Mouse (Mus musculus) olfactory bulb, adult 2 months (tissue): ENCODE data around the gene Ern1. TPM values are rescaled to one million over a fixed set of nuclear protein-coding genes. Genes with fewer than 3 reads are reported as not detected.
A peak's percentile ranks its signal among the peaks of the same experiment; 100 is the strongest.

Experiments used
- H3K27ac ChIP-seq: fragments of 200-500 bp; 2 replicates; pipeline ENCODE4 v1.5.1; 2012; ENCODE audit warnings: low read depth, low read length; ENCODE audit not compliant: insufficient read depth
- H3K4me1 ChIP-seq: fragments of 200-500 bp; 2 replicates; pipeline ENCODE4 v1.6.1; 2012; ENCODE audit warnings: low read length; ENCODE audit not compliant: control insufficient read depth, insufficient read depth
- H3K4me3 ChIP-seq: fragments of 200-500 bp; 2 replicates; pipeline ENCODE4 v1.5.1; 2012; ENCODE audit warnings: mild to moderate bottlenecking, low read depth, low read length, moderate library complexity; ENCODE audit not compliant: insufficient read depth
- CTCF ChIP-seq: fragments of 200-500 bp; IDR thresholded peaks from 2 replicates; pipeline ENCODE4 v1.5.1; 2012; ENCODE audit warnings: low read depth, mild to moderate bottlenecking, low read length, moderate library complexity; ENCODE audit not compliant: insufficient read depth
- POLR2A ChIP-seq: fragments of 200-500 bp; IDR thresholded peaks from 2 replicates; pipeline ENCODE4 v1.6.1; 2012; ENCODE audit warnings: mild to moderate bottlenecking, low read depth, low read length, moderate library complexity; ENCODE audit not compliant: insufficient read depth
- WGBS: fragments of 180-500 bp; shearing (Covaris S2); methylation state at CpG from one replicate; pipeline ENCODE4 v1.1.7; 2018; 5-methylcytosine and 5-hydroxymethylcytosine counted together
- polyA plus RNA-seq: library from polyadenylated mRNA; stranded (reverse); fragments of >200 nt; gene quantifications from 2 replicates; pipeline ENCODE4 v1.2.4, GENCODE M21; 2012; ENCODE audit warnings: low replicate concordance; ENCODE audit not compliant: missing spikeins, insufficient read depth, insufficient read length

The Ern1 gene
- not detected in 2 replicates for polyA plus RNA-seq

GRCm38 (mm10) chr11:106487733-106488115 is at the start of gene Ern1:
Ern1 (minus strand) TSS chr11:106487852.
- WGBS = under 1% methylated on average over 28 of the region's 28 CpGs
- Histone ChIP-seq H3K4me3 (peak within 1 kb of the TSS; percentile 73), H3K27ac (peak within 1 kb of the TSS; percentile 32; the same call in 1 of the 2 replicates), H3K4me1 (peaks cover 11% of the 10 kb centered on the region)
- TF ChIP-seq CTCF = no peak
- TF ChIP-seq POLR2A = peak; percentile 83

DNA sequence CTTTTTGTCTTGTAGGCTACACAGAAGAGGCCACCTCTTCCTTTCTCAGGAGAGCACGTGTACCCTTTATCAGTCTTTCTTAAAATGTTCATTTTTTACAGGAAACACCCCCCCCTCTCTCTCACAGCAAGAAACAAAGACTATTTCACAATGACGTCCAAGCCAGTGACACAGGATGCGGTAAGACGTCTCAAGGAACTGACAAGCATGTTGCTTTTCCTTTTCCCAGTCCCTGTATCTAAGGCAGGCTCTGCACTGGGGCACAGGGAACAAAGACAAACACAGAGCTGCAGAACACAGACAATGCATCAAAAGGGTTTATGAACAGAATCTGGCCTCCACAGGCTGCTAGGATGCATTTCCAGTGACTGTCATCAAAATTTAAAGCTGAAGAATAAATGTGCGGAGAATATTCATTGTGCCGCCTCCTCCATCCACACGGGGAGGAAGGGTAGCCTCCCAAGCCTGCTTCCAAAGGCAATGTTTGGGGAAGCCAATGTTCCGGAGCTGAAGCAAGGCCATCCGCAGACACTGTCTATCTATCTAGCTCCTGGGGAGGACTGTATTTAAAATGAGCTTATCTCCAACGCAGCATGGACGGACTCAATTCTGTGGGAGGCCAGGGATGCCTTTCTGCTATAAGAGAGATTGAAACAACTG is 48.7 kb upstream of the Ern1 start:
- 0 out of 2 replicates have a peak overlapping the region, but pooled peaks have one; percentile 5 for H3K27ac ChIP-seq
- 59% methylated on average over 11 of the region's 11 CpGs for WGBS
- TF ChIP-seq CTCF = no peak
- TF ChIP-seq POLR2A = no peak
- no peak overlapping the region for H3K4me3 ChIP-seq
- peaks cover 19% of the 10 kb centered on the region for H3K4me1 ChIP-seq

GRCm38 (mm10) chr11:106535660-106536252 is 48.1 kb upstream of the Ern1 start:
- 89% methylated on average over 9 of the region's 9 CpGs for WGBS
- Histone ChIP-seq H3K27ac (no peak overlapping the region), H3K4me1 (peaks cover 19% of the 10 kb centered on the region), H3K4me3 (no peak overlapping the region)
- TF ChIP-seq POLR2A (no peak), CTCF (no peak)

DNA sequence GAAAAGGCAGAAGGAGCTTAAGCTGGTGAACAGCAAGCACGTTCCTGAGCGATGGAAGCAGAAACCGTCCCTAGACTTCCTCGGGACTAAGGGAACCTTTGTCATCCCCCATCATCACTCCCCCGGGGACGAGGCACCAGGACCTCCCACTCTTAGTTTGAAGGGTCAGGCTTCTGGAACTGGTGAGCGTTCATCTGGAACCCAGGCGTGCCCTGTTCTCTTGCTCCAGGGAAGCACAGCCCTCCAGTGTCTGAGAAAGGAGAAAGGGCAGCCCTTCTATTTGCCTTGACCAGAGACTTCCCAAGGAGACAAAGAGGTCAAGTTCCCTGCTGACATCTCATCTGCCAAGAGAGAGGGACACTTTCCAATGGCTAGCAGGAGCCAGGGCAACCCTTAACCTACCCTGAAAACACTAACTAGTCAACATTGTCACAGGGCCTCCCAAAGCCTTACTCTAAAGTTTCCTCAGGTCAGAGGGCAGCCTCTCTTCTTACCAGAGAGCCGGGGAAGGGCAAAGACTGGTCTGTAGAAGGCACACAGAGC is 44.7 kb upstream of the Ern1 start:
- 86% methylated on average over 9 of the region's 9 CpGs for WGBS
- Histone ChIP-seq H3K27ac (no peak overlapping the region), H3K4me3 (no peak overlapping the region), H3K4me1 (peaks cover 17% of the 10 kb centered on the region)
- TF ChIP-seq POLR2A = no peak
- no peak for TF ChIP-seq CTCF

GRCm38 (mm10) chr11:106529786-106530185 is 42.1 kb upstream of the Ern1 start:
- H3K4me1 ChIP-seq = peaks cover 11% of the 10 kb centered on the region
- TF ChIP-seq POLR2A (no peak), CTCF (no peak)
- 86% methylated on average over 5 of the region's 5 CpGs for WGBS
- no peak overlapping the region for H3K4me3 ChIP-seq
- no peak overlapping the region for H3K27ac ChIP-seq

- 78% methylated on average over 4 of the region's 4 CpGs for WGBS
- no peak for TF ChIP-seq CTCF
- no peak for TF ChIP-seq POLR2A
- H3K4me1 ChIP-seq = peaks cover 6% of the 10 kb centered on the region
- no peak overlapping the region for H3K4me3 ChIP-seq
- H3K27ac ChIP-seq = no peak overlapping the region
Observed at GRCm38 (mm10) chr11:106529113-106529512, 41.5 kb upstream of the Ern1 start.

DNA sequence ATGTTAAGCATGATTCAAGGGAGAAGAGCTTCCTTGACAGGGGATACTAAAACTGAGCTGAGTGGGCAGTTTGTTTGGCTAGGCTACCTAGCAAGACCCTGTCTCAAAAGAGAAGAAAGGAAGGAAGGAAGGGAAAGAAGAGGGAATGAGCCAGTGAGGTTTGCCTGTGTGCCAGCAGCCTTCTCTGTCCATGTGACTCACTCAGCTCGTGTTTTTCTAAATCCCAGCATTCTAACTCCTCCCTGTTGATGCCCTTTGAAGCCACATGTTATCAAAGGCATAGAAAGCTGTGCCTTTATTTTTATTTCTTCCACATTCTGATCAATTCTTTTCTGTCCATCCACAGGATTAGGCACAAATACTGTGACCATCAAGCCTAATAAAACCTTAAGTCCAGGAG is 40.3 kb upstream of the Ern1 start:
- Histone ChIP-seq H3K4me1 (peaks cover 3% of the 10 kb centered on the region; the same call in 1 of the 2 replicates), H3K4me3 (no peak overlapping the region), H3K27ac (no peak overlapping the region)
- 4% methylated on average over 1 of the region's 1 CpGs for WGBS
- TF ChIP-seq CTCF (no peak), POLR2A (no peak)

DNA sequence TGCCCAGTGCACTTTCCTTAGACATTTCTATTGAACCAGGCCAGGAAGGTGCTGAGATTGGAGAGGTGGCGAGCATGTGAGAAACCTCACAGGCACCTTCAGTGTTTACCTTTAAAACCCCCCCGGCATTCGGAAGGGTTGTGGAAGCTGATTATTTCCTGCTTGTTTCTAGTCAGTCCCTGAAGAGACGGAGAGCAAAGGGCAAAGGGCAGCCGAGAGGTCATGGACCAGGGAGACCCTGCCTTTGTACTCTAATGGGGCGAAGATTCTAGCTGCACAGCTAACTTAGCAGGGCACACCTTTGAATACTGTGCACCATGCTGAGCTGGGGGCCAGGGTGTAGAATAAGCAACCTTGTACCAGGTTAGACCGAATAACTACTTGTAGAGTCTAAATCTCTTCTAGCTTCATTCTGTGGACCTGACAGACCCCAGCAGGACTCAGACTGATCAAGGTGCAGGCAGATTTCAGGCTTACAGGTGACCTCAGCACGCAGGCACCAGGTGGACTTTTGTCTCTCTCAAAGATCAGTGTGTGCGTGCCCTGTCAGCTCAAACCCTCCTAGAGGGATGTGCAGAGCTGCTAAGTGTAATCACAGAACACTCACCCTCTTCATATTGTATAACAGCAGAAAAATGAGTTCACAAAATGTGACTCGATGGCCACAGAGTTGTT is 39.6 kb upstream of the Ern1 start:
- no peak overlapping the region for H3K27ac ChIP-seq
- no peak for TF ChIP-seq POLR2A
- no peak for TF ChIP-seq CTCF
- WGBS = 74% methylated on average over 10 of the region's 10 CpGs
- H3K4me1 ChIP-seq = peaks cover 7% of the 10 kb centered on the region
- no peak overlapping the region for H3K4me3 ChIP-seq

GRCm38 (mm10) chr11:106522538-106522937 is 34.9 kb upstream of the Ern1 start:
- 31% methylated on average over 3 of the region's 3 CpGs for WGBS
- no peak for TF ChIP-seq POLR2A
- TF ChIP-seq CTCF = no peak
- Histone ChIP-seq H3K4me1 (peaks cover 11% of the 10 kb centered on the region), H3K27ac (no peak overlapping the region), H3K4me3 (no peak overlapping the region)
